Mouse (Mus musculus): ENCODE data around the gene Cog1. TPM values are rescaled to one million over a fixed set of nuclear protein-coding genes. Genes with fewer than 3 reads are reported as not detected.
A peak's percentile ranks its signal among the peaks of the same experiment; 100 is the strongest.

Cog1 gene
- total and polyA plus RNA-seq, 3 experiments, result 29.4 to 113 (median 37.4) TPM

DNA sequence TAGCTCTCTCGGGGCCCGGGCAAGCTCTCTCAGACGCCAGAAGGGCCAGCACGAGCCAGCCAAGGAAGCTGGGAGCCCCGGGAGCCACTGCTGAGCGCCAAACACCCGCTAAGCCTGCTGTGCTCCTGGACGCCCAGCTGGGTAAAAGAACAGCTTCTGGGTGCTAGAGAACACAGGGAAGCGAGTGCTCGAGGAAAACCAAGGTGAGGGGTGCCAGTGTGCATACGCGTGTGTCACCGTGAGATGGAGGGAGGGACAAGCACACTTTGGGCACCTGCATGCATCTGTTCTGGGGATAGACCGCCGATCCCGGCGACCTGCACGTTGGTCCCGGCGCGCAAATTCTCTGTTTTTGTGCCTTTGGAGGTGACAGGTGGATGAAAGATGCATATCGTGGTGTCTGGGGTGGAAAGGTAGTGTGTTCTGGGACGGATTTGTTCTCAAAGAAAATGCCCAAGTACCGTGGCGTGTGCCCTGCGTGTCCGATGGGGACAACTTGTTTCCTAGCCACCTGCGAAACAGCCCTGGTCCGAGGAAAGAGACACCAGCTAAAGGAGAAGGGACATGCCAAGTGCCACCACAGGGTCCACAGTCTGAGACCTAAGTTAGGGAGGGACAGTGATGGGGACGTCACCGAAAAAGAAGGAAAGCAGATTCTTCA, 29.4 kb upstream of the Cog1 start:
- no peak for TF ChIP-seq EP300 (IDR thresholded peaks at IDR 0.05; ENCODE audit: low read depth in 1 of 2, low read length in 2 of 2)
- TF ChIP-seq NRF1 (IDR thresholded peaks at IDR 0.05; ENCODE audit: insufficient read depth, low read depth, low read length, poor library complexity, severe bottlenecking), result no peak
- TF ChIP-seq NELFE (IDR thresholded peaks at IDR 0.05; ENCODE audit: low read depth, low read length), result no peak
- TF ChIP-seq JUND (IDR thresholded peaks at IDR 0.05; ENCODE audit: low read depth, low read length), result no peak
- TF ChIP-seq BHLHE40 (IDR thresholded peaks at IDR 0.05; ENCODE audit: borderline replicate concordance, low read depth, low read length), result no peak
- no peaks in the 10 kb centered on the region; the same call in 1 of the 2 replicates for H3K79me2 ChIP-seq (ENCODE audit: control insufficient read depth, insufficient read depth, low read length, poor library complexity)
- H3K4me1 ChIP-seq (ENCODE audit: control insufficient read depth in 1 of 2, insufficient read depth in 2 of 2, low read length in 2 of 2), result peaks cover 0 to 4% of the 10 kb centered on the region in 2 experiments; a peak in 2 of 4 replicates
- peak overlapping the region; percentile 56 to 62 for H3K4me3 ChIP-seq (ENCODE audit: control insufficient read depth in 1 of 2, insufficient read depth in 1 of 2, low read depth in 2 of 2, low read length in 2 of 2)
- H3K36me3 ChIP-seq (ENCODE audit: control insufficient read depth in 1 of 2, insufficient read depth in 2 of 2, low read length in 2 of 2), result no peaks in the 10 kb centered on the region
- no peak for DNase-seq (ENCODE audit: low read depth, low spot score)
- no peaks in the 10 kb centered on the region for H3K9me3 ChIP-seq (replicated peaks; ENCODE audit: insufficient read depth, low read length)
- peak overlapping the region; percentile 65 for H3K9ac ChIP-seq (ENCODE audit: control insufficient read depth, low read depth, low read length, poor library complexity, severe bottlenecking)
- H3K27ac ChIP-seq (ENCODE audit: control insufficient read depth, low read depth, low read length), result no peak overlapping the region
- H3K27me3 ChIP-seq (ENCODE audit: control insufficient read depth in 1 of 2, insufficient read depth in 2 of 2, low read length in 2 of 2), result no peaks in the 10 kb centered on the region

DNA sequence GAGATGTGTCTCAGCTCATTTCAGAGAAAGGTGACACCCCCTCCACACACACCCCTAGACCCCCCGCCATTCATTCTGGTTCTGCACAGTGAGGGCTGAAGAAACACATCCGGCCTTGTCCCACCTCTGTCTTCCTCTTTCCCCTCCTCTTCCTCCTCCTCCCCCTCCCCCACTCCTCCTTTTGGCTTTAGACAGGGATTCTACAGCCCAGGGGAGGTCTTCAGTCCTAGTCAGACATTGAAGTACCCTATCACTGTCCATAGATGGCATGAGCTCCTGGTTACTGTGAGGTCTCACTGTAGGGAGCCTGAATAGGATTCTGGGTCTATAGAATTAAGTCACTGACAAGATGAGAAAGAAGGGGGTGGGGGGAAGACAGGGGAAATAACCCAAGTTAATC, 28.0 kb upstream of the Cog1 start:
- no peaks in the 10 kb centered on the region for H3K9me3 ChIP-seq (replicated peaks; ENCODE audit: insufficient read depth, low read length)
- DNase-seq (ENCODE audit: low read depth, low spot score), result no peak
- no peak overlapping the region for H3K9ac ChIP-seq (ENCODE audit: control insufficient read depth, low read depth, low read length, poor library complexity, severe bottlenecking)
- no peak overlapping the region for H3K27ac ChIP-seq (ENCODE audit: control insufficient read depth, low read depth, low read length)
- H3K4me3 ChIP-seq (ENCODE audit: control insufficient read depth in 1 of 2, insufficient read depth in 1 of 2, low read depth in 2 of 2, low read length in 2 of 2), result no peak overlapping the region
- TF ChIP-seq RAD21 (IDR thresholded peaks at IDR 0.05; ENCODE audit: low read depth, low read length) (no peak), ZKSCAN1 (IDR thresholded peaks at IDR 0.05; ENCODE audit: low read depth, low read length) (no peak), JUND (IDR thresholded peaks at IDR 0.05; ENCODE audit: low read depth, low read length) (no peak), ETS1 (IDR thresholded peaks at IDR 0.05; ENCODE audit: low read depth, low read length) (no peak), POLR2AphosphoS5 (IDR thresholded peaks at IDR 0.05; ENCODE audit: borderline replicate concordance, low read depth, low read length) (no peak), UBTF (IDR thresholded peaks at IDR 0.05; ENCODE audit: borderline replicate concordance, insufficient read depth, low read depth, low read length) (no peak), MAFK (IDR thresholded peaks at IDR 0.05; ENCODE audit: borderline replicate concordance, low read depth, low read length) (no peak), POLR2AphosphoS2 (IDR thresholded peaks at IDR 0.05; ENCODE audit: low read length) (no peak), CHD2 (IDR thresholded peaks at IDR 0.05; ENCODE audit: low read length) (no peak), GATA1 (IDR thresholded peaks at IDR 0.05; ENCODE audit: low read depth, low read length) (no peak), ZNF384 (IDR thresholded peaks at IDR 0.05; ENCODE audit: low read depth, low read length) (no peak), HCFC1 (IDR thresholded peaks at IDR 0.05; ENCODE audit: low read depth, low read length) (no peak), MEF2A (IDR thresholded peaks at IDR 0.05; ENCODE audit: extremely low read depth, insufficient replicate concordance, low read depth, low read length, poor library complexity, severe bottlenecking) (no peak), MAX (IDR thresholded peaks at IDR 0.05; ENCODE audit: low read length) (no peak), CTCF (IDR thresholded peaks at IDR 0.05 in 2 of 3, conservative IDR thresholded peaks at IDR 0.05 in 1 of 3; ENCODE audit: control insufficient read depth in 1 of 3, insufficient read depth in 1 of 3, low read depth in 2 of 3, low read length in 3 of 3, poor library complexity in 1 of 3, severe bottlenecking in 1 of 3) (no peak), BHLHE40 (IDR thresholded peaks at IDR 0.05; ENCODE audit: borderline replicate concordance, low read depth, low read length) (no peak), ELF1 (IDR thresholded peaks at IDR 0.05; ENCODE audit: low read depth, low read length) (no peak), MXI1 (IDR thresholded peaks at IDR 0.05; ENCODE audit: low read depth, low read length) (no peak), CHD1 (IDR thresholded peaks at IDR 0.05; ENCODE audit: low read depth, low read length) (no peak), USF1 (IDR thresholded peaks at IDR 0.05; ENCODE audit: low read depth, low read length) (no peak)
- H3K27me3 ChIP-seq (ENCODE audit: control insufficient read depth in 1 of 2, insufficient read depth in 2 of 2, low read length in 2 of 2), result no peaks in the 10 kb centered on the region
- no peaks in the 10 kb centered on the region for H3K36me3 ChIP-seq (ENCODE audit: control insufficient read depth in 1 of 2, insufficient read depth in 2 of 2, low read length in 2 of 2)
- H3K79me2 ChIP-seq (ENCODE audit: control insufficient read depth, insufficient read depth, low read length, poor library complexity), result no peaks in the 10 kb centered on the region; the same call in 1 of the 2 replicates
- peaks cover 0 to 4% of the 10 kb centered on the region in 2 experiments; a peak in 2 of 4 replicates for H3K4me1 ChIP-seq (ENCODE audit: control insufficient read depth in 1 of 2, insufficient read depth in 2 of 2, low read length in 2 of 2)

All from MEL (cell line).